Mouse (Mus musculus): ENCODE results near the gene Gm4553. TPM values are rescaled to one million over a fixed set of nuclear protein-coding genes. Genes with fewer than 3 reads are reported as not detected.
"Not testable (repeated sequence)": the region's sequence is repeated elsewhere in the genome, so short reads cannot be mapped to it uniquely, and the experiment has no call there.

Gene Gm4553
- polyA plus RNA-seq (2017; shearing (Covaris generic)) = not detected

DNA sequence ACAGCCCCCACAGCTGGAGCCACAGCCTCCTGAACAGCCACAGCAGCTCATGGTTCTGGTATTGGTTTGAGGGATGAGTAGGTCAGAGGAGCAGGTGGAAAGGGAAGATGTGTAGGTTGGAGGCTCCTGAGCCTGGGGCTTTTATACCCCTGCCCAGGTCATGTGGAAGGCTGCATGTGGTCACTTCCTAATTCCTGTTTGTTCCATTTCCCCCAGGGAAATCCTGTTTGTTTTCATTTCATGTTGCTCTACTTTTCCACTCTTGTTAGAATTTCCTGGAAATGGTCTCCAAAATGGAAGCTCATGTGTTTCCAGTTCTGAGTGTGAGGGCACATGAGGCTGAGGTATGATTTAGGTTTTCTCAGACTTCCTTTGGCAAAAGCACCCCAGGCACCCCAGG lies at the start of gene Gm4553:
Gm4553 (minus strand) TSS at position 101 of the 400 bp plus-strand sequence.
- not testable (repeated sequence) for ATAC-seq

DNA sequence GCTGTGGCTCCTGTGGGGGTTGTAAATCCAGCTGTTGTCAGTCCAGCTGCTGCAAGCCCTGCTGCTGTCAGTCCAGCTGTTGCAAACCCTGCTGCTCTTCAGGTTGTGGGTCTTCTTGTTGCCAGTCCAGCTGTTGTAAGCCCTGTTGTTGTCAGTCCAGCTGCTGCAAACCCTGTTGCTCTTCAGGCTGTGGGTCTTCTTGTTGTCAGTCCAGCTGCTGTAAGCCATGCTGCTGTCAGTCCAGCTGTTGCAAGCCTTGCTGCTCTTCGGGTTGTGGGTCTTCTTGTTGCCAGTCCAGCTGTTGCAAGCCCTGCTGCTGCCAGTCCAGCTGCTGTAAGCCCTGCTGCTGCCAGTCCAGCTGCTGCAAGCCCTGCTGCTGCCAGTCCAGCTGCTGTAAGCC lies 46.6 kb upstream of the Gm4553 start:
- ATAC-seq = not testable (repeated sequence)

DNA sequence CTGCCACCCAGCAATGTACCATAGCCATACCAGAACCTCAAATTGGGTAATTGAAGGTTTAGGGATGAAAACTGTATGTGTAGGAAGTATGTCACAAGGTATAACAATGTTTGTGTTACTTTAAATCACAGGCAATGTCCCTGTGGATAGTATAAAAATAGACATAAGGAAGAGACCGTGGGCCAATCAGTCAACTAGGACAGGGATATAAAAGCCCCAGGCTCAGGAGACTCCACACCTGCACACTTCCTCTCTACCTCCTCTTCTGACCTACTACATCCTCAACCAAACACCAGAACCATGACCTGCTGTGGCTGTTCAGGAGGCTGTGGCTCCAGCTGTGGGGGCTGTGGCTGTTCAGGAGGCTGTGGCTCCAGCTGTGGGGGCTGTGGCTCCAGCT lies 46.0 kb upstream of the Gm4553 start, which contains the start of gene Gm7579:
Gm7579 (plus strand) TSS at position 301 of the 400 bp plus-strand sequence.
- ATAC-seq = no peak

DNA sequence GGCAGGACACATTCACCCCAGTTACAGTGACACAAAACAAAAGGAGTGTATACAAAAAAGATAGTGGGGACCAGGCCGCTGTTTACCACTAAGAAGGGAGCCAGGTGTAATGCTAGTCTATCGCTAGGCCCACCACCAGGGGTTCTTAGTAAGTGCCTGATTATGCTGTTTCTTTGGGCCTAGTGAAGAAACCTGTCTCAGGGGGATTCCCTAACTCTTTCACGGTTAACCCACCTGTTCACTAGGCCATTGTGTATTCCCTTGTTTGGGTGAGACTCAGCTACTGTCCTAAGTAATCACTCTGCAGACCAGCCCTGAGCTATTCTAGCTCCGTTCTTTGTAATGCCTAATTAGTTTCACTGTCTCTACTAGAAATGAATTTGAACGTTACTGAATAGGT lies 41.4 kb upstream of the Gm4553 start:
- not testable (repeated sequence) for ATAC-seq

DNA sequence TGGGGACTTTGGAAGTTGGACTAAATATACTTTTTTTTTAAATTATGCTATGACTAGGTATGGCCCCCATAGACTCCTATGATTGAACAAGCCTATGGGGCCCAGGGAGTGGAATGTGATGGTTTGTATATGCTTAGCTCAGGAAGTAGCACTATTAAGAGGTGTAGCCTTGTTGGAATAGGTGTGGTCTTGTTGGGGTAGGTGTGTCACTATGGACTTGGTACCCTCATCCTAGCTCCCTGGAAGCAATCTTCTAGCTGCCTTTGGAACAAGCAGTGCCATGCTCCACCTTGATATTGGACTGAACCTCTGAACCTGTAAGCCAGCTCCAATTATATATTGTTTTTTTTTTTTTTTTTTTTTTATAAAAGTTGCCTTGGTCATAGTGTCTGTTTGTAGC lies 39.9 kb upstream of the Gm4553 start:
- ATAC-seq = no peak

DNA sequence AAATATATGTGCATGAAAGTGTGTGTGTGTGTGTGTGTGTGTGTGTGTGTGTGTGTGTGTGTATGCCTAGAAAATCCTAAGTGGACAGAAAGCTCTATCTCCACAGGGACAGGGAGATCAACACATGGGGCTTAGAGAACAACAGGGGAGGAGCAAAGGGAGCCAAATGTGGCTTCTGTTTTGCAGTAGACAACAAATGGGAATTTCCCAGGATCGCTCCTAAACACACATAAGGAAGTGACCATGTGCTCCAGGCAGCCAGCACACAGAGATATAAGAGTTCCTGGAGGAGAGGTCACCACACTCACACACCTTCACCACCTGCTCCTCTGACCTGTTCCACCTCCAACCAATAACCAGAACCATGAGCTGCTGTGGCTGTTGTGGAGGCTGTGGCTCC lies 35.5 kb upstream of the Gm4553 start, which contains the start of gene Krtap5-3:
Krtap5-3 (plus strand) TSS at position 301 of the 400 bp plus-strand sequence.
- no peak for ATAC-seq

DNA sequence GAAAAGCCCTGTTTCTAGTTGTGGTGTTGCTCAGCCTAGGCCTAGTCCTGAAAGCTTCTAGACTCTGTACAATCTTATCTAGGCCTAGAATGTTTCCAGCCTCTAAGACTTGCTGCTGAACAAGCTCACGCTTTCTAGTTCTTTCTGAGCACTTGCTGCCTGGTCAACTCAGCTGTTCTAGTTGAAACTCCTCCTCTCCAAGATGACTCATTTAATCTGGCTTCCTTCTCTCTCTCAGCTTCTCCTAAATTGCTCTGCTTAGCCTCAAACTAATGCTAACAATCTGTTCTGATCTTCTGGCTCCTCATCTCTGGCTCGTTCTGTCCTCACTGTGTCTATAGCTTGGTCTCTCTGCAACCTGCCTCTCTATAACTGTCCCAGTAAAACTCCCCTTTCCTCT lies 33.2 kb upstream of the Gm4553 start:
- ATAC-seq = no peak

DNA sequence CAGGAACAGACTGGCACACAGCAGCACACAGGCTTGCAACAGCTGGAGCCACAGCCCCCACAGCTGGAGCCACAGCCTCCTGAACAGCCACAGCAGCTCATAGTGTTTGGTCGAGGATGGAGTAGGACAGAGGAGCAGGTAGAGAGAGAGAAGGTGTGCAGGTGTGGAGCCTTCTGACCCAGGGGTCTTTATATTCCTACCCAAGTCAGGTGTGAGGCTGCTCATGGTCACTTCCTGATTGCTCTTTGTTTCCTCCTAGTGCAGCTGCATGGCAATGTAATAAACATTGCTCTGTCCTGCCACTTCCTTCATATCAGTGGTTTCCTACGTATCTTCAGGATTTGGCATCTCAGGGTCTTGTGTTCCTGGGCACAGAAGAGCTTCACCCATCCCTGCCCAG lies 24.8 kb upstream of the Gm4553 start, which contains the start of gene Gm10153:
Gm10153 (minus strand) TSS at position 101 of the 400 bp plus-strand sequence.
- no peak for ATAC-seq

DNA sequence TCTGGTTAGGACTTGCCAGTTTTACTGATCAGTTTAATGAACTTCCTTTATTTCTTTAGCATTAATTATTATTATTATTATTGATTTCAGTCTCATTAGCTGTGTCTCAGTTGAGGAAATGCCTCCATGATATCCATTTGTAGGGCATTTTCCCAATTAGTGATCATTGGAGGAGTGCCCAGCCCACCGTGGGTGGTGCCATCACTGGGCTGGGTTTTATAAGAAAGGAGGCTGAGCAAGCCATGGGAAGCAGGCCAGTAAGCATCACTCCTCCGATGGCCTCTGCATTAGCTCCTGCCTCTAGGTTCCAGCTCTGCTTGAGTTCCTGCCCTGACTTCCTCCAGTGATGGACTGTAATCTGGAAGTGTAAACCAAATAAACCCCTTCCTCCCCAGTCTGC lies 22.6 kb upstream of the Gm4553 start:
- no peak for ATAC-seq

DNA sequence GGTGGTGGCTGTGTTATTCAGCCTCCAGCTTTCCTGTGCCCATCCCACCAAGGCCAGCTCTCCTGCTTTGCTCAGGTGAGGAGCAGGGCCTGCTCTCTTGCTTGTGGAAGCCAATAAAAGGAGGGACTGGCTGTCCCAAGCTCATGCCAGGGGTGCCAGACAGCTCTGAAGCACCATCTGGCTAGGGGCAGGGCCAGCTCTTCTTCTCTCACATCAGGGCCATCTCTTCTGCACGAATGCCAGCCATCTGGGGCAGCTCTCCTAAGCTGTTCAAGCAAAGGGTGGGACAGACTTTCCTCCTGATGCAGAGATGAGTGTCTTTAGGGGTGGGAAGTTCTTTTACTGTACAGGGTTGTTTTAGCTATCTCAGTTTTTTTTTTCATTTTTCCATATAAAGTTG lies 15.5 kb upstream of the Gm4553 start:
- no peak for ATAC-seq

DNA sequence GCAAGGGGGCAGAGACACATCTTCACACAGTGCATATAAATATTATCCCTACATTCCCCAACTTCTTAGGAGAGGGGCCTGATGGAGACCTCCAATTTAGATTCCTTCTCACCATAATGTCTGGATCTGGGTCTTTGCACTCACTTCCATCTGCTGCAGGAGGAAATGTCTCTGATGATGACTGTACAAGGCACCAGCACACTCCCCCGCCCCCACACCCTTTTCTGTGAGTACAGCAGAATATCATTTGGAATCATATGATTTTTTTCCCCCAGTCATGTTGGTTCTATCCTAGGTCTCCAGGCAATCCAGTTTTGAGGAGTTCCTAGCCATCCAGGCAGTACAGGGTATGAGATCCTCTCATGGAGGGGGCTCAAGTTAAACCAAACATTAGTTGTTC lies 13.1 kb upstream of the Gm4553 start:
- no peak for ATAC-seq

DNA sequence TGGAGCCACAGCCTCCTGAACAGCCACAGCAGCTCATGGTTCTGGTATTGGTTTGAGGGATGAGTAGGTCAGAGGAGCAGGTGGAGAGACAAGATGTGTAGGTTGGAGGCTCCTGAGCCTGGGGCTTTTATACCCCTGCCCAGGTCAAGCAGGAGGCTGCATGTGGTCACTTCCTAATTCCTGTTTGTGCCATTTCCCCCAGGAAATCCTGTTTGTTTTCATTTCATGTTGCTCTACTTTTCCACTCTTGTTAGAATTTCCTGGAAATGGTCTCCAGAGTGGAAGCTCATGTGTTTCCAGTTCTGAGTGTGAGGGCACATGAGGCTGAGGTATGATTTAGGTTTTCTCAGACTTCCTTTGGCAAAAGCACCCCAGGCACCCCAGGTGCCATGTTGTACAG lies 10.4 kb upstream of the Gm4553 start, which contains the start of gene Krtap5-2:
Krtap5-2 (minus strand) TSS at position 101 of the 400 bp plus-strand sequence.
- ATAC-seq = not testable (repeated sequence)

DNA sequence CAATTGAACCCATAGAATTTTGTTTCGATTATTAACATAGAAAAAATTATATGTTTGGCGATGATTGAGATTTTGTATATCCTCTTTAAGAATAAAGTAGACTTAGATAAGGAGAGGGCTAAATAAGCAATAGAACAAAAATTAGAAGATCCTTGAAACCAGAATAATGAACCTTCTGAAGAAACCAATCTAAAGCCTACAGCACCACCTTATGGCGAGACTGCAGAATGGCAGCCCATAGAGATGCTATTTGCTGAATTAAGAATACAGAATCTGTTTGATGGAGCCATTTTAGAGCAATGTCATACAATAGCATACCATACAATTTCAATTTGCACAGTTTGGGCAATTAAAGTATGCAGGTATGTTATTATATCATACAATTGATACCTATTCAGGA lies 4.3 kb upstream of the Gm4553 start:
- ATAC-seq = no peak

DNA sequence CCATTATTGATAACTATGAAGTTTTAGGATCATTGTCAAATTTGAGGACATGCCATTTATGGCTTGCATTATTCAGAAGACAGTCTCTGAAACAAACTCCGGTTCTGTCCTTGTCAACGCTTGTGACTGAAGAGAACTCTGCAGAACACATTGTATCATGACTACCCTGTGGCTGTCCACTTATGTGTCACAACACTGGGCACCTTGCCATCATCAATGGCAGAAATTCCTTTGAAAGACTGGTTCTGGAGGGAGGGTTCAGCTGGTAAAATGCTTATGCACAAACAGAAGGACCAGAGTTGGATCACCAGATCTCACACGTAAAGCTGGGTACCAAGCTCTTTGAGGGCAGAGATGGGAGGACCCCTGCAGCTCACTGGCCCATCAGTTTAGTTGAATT lies 6.2 kb downstream of the Gm4553 start:
- no peak for ATAC-seq

DNA sequence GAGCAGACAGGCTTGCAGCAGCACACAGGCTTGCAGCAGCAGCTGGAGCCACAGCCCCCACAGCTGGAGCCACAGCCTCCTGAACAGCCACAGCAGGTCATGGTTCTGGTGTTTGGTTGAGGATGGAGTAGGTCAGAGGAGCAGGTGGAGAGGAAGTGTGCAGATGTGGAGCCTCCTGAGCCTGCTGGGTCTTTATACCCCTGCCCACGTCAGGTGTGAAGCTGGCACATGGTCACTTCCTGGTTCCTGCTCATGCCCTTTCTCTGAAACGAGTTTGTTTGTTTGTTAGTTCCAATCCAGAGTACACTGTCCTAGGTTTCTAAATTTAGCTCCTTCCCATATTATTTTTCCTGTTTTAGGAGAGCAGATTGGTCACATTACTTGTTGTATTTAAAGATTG lies 8.5 kb downstream of the Gm4553 start, which contains the start of gene Gm29735:
Gm29735 (minus strand) TSS at position 101 of the 400 bp plus-strand sequence.
- ATAC-seq = not testable (repeated sequence)

DNA sequence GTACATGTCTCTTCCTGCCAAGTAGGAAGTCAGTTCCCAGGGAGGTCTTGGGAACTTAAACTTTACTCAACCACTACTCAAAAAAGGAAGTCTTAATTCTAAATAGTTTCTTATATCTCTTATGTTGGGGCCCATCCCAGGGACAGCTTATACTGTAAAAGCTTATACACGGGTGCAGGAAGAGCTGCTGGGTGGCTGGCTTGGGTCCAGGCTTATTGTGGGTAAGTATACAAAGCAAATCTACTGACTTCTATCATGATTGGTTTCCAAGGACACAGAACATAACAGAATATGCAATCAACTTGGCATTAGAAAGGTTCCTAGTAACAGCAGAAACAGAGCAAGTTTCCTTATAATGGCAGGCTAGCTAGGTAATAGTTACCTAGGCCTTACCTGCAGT lies 10.2 kb downstream of the Gm4553 start:
- no peak for ATAC-seq

DNA sequence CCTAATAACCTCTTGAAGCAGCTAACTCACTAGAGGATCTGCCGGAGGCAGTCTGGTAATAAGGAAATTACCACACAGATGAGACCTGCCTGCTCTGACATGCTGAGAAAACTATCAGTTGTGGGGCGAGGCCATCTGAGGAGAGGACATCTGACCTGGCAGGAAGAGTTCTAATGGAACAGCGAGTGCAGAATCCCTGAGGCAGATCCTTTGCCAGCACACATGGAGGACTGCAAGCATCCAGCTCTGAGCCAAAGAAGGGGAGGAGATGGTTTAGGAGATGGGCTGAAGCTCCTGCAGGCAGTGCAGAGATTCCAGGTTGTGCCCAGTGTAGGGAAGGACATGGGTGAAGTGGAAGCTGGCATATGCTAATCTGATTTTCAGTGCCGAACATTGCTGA lies 13.3 kb downstream of the Gm4553 start:
- ATAC-seq = no peak

DNA sequence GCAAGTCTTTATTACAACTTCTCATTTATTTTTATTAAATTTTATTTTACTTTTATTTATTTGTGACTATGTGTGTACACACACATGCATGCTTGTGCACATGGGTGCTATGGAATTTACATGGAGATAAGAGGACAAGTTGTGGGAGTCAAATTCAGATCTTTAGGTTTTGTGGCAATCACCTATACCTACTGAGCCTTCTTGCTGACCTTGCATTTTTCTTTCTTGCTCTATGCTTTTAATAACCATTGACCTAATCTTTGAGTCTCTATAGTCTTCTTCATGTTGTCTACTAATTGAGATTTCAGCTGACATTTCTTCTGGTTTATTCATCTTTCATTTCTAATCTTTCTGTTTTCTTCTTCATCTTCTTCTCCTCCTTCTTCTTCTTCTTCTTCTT lies 16.9 kb downstream of the Gm4553 start:
- no peak for ATAC-seq

DNA sequence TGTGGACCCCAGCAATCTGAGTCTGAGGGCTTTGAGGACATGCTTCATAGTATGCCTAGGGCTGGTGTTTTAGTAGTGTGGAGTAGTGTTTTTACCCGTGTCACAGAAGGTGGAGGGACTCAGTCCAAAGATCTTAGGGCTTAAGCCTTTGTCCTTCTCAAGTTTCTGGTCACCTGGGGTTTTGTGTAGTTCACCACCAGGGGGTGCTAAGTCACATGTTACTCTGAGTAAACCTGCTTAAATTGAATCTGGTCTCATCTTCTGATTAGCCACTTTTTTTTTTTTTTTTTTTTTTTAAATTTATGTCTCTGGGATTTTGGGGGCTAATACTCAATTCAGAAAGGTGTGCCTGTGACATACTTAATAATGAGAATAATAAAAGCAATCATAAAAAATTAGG lies 19.5 kb downstream of the Gm4553 start:
- ATAC-seq = no peak

DNA sequence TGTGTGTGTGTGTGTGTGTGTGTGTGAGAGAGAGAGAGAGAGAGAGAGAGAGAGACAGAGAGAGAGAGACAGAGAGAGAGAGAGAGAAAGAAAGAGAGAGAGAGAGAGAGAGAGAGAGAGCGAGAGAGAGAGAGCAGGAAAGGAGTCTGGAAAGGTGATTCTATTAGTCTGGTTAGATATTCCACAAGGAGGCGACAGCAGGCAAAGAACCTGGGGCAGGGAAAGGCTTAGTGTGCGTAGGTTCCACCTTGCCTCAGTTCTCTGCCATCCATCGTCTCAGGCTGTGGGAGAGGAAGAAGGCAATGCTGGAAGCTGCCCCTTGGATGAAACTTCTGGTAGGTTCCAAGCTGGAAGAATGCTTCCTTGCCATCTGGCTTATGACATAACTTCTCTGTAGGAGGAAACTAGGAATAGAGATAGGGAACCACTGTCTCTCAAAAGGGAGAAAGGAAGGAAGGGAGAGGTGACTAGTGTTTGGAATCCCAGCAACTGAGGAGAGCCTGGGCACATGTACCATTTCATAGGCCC lies 20.1 kb downstream of the Gm4553 start:
- ATAC-seq = no peak

DNA sequence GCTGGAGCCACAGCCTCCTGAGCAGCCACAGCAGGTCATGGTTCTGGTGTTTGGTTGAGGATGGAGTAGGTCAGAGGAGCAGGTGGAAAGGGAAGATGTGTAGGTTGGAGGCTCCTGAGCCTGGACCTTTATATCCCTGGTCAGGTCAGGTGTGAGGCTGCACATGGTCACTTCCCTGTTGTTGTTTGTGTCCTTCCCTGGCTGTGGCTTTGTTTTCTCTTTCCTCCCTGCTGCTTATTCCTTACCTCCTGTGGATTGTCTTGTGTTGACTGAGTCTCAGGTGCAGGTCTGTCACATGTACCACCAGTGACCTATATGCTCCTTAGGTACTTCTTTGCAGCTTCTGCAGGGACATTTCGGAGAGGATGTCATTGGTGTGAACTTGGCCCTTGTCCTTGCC lies 21.0 kb downstream of the Gm4553 start, which contains the start of gene Gm45337:
Gm45337 (minus strand) TSS at position 101 of the 400 bp plus-strand sequence.
- ATAC-seq = no peak

DNA sequence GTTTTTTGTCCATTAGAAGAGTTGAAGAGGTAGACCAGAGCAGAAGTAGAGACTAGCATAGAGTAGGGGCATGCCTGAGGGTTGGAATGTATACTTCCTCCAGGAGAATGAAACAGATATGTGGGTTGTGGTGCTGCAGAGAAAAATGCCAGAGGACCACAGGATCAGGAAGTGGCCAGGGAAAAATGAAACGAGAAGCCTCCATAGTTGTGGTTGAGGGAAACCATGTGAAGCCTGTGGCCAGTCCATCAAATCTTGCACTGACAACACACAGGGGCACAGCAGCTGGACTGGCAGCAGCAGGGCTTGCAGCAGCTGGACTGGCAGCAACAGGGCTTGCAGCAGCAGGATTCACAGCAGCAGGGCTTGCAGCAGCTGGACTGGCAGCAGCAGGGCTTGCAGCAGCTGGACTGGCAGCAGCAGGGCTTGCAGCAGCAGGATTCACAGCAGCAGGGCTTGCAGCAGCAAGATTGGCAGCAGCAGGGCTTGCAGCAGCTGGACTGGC lies 22.0 kb downstream of the Gm4553 start:
- not testable (repeated sequence) for ATAC-seq

DNA sequence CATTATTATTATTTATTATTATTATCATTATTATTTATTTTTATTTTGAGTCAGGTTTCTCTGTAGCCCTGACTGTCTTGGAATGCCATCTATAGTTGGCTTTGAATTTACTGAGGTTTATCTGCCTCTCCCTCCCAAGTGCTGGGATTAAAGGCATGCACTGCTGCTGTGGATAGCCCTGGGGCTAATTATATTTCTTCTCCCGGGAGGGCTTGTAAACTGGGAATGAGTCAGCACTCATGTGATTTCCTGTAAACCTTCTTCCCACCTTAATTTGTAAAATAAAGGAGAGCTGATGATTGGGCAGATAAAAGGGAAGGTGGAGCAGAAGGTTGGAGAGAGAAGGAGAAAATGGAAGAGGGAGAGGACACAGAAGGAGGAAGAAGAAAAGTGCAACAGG lies 24.8 kb downstream of the Gm4553 start:
- ATAC-seq = no peak

DNA sequence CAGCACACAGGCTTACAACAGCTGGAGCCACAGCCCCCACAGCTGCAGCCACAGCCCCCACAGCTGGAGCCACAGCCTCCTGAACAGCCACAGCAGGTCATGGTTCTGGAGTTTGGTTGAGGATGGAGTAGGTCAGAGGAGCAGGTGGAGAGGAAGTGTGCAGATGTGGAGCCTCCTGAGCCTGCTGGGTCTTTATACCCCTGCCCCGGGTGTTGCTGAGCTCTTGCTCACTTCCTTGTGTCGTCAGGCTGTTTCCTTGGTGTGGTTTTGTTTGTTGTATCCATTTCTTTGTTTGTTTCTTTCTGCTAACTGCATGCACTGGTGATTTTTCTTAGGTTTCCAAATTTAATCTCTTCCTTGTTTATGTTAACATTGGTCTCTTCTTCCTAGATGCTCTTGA lies 29.6 kb downstream of the Gm4553 start, which contains the start of gene Gm39115:
Gm39115 (minus strand) TSS at position 101 of the 400 bp plus-strand sequence.
- ATAC-seq = not testable (repeated sequence)
